Mouse (Mus musculus) liver, embryonic 15.5 days (tissue): ENCODE data around the gene Gm49354. TPM values are rescaled to one million over a fixed set of nuclear protein-coding genes. Genes with fewer than 3 reads are reported as not detected.
"Not testable (repeated sequence)": the region's sequence is repeated elsewhere in the genome, so short reads cannot be mapped to it uniquely, and the experiment has no call there.

Experiments used
- ATAC-seq: fragments of 200-750 bp; cut with Nextera tagmentation; 2 replicates; pipeline ENCODE4 v1.8.0; 2017; ENCODE audit warnings: moderate number of reproducible peaks, mild to moderate bottlenecking, moderate library complexity; ENCODE audit not compliant: insufficient read depth
- H3K27ac ChIP-seq: fragments of 300-500 bp; sonication (generic); replicated peaks from 2 replicates; pipeline ENCODE4 v1.5.1; 2015; ENCODE audit warnings: mild to moderate bottlenecking, inconsistent platforms
- H3K27me3 ChIP-seq: fragments of 300-500 bp; sonication (generic); 2 replicates; pipeline ENCODE4 v1.6.1; 2015; ENCODE audit warnings: mild to moderate bottlenecking, inconsistent platforms
- H3K36me3 ChIP-seq: fragments of 300-500 bp; sonication (generic); replicated peaks from 2 replicates; pipeline ENCODE4 v1.6.1; 2015; ENCODE audit warnings: moderate library complexity, mild to moderate bottlenecking, inconsistent platforms
- H3K4me1 ChIP-seq: fragments of 300-500 bp; sonication (generic); replicated peaks from 2 replicates; pipeline ENCODE4 v1.6.1; 2015; ENCODE audit warnings: inconsistent platforms
- H3K4me2 ChIP-seq: fragments of 300-500 bp; sonication (generic); 2 replicates; pipeline ENCODE4 v1.6.1; 2015; ENCODE audit warnings: moderate library complexity, mild to moderate bottlenecking, inconsistent platforms
- H3K4me3 ChIP-seq: fragments of 300-500 bp; sonication (generic); replicated peaks from 2 replicates; pipeline ENCODE4 v1.5.1; 2015; ENCODE audit warnings: mild to moderate bottlenecking, inconsistent platforms
- H3K9ac ChIP-seq: fragments of 300-500 bp; sonication (generic); 2 replicates; pipeline ENCODE4 v1.6.1; 2015; ENCODE audit warnings: moderate library complexity, mild to moderate bottlenecking, inconsistent platforms
- H3K9me3 ChIP-seq: fragments of 300-500 bp; sonication (generic); replicated peaks from 2 replicates; pipeline ENCODE4 v1.6.1; 2016; ENCODE audit warnings: inconsistent platforms
- WGBS: fragments of 180-500 bp; shearing (Covaris S2); methylation state at CpG from one replicate; pipeline ENCODE4 v1.1.7; 2015; ENCODE audit warnings: mixed read lengths; ENCODE audit not compliant: insufficient replicate concordance; 5-methylcytosine and 5-hydroxymethylcytosine counted together
- polyA plus RNA-seq: library from polyadenylated mRNA; unstranded; fragments of >200 nt; fragmentation: Nextera tagmentation; extraction: Ambion mirVana; gene quantifications from 2 replicates; pipeline ENCODE4 v1.2.1, GENCODE M21; 2015

Gm49354 gene
- polyA plus RNA-seq, 1 experiment from 2014 or later: not detected

DNA sequence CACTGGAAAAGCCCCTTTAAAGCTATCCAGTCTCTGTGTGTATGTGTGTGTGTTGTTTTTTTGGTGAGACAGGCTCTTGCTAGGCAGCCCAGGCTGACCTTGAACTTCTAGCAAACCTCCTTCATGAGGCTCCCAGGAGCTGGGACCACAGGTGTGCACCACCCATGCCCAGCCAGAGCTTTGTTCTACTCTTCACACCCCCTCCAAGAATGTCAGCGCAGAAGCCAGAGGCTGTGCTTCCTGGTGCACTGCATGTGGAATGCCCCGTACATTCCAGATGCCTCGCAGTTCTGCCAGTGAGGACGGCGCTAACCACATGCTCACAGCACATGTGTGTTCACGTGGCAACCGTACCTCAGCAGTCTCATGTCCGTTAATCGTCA, 14.4 kb upstream of the Gm49354 start:
- Histone ChIP-seq H3K4me3 (peak overlapping the region; percentile 21), H3K4me1 (peaks cover 76% of the 10 kb centered on the region), H3K36me3 (peaks cover 100% of the 10 kb centered on the region), H3K4me2 (peak overlapping the region; percentile 57), H3K9ac (peak overlapping the region; percentile 55), H3K27ac (peak overlapping the region; percentile 97), H3K9me3 (no peaks in the 10 kb centered on the region), H3K27me3 (no peaks in the 10 kb centered on the region)
- ATAC-seq: no peak
- 89% methylated on average over 9 of the region's 9 CpGs for WGBS

- WGBS: 29% methylated on average over 6 of the region's 6 CpGs
- no peaks in the 10 kb centered on the region for H3K27me3 ChIP-seq
- H3K4me2 ChIP-seq: peak overlapping the region; percentile 57
- H3K36me3 ChIP-seq: peaks cover 100% of the 10 kb centered on the region
- H3K9me3 ChIP-seq: no peaks in the 10 kb centered on the region
- peak overlapping the region; percentile 21 for H3K4me3 ChIP-seq
- peak overlapping the region; percentile 97 for H3K27ac ChIP-seq
- peak overlapping the region; percentile 55 for H3K9ac ChIP-seq
- ATAC-seq: peak; percentile 97
- H3K4me1 ChIP-seq: peaks cover 73% of the 10 kb centered on the region
Observed at GRCm38 (mm10) chr13:59795807-59796465, 13.9 kb upstream of the Gm49354 start.

DNA sequence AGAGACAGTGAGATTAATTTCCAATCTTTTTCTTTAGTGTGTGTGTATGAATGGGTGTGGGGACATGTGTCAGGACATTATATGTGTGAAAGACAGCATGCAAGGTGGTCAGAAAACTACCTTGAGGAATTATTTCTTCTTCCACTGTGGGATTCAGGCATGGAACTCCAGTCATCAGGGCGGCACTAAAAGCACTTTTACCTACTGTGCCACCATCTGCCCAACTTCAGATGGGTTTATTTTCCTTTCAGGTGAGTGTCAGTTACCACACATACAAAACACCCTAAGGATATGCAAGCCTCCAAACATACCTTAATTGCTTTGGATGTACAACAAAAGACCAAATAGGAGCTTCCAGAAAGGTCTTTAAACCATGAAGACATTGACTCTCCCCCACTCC, 12.7 kb upstream of the Gm49354 start:
- no peak overlapping the region for H3K4me3 ChIP-seq
- H3K36me3 ChIP-seq: peaks cover 100% of the 10 kb centered on the region
- peaks cover 63% of the 10 kb centered on the region for H3K4me1 ChIP-seq
- H3K27ac ChIP-seq: peak overlapping the region; percentile 97
- 80% methylated on average over 1 of the region's 1 CpGs for WGBS
- H3K4me2 ChIP-seq: no peak overlapping the region
- peak overlapping the region; percentile 55 for H3K9ac ChIP-seq
- ATAC-seq: no peak
- H3K27me3 ChIP-seq: no peaks in the 10 kb centered on the region
- H3K9me3 ChIP-seq: no peaks in the 10 kb centered on the region

DNA sequence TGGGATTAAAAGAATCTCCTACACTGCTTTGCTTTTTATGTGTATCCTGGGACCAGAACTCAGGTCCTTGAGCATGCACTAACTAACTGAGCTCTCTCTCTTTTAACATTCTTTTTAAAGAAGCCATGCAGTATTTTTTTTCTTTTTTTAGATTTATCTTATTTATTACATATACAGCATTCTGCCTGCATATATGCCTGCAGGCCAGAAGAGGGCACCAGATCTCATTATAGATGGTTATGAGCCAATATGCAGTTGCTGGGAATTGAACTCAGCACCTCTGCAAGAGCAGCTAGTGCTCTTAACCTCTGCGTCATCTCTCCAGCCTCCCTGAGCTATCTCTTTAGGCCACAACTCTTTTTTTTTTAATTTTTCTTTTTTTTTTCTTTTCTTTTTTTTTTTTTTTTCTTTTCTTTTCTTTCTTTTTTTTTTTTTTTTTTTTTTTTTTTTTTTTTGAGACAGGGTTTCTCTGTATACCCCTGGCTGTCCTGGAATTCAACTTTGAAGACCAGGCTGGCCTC, 2.2 kb downstream of the Gm49354 start:
- ATAC-seq: not testable (repeated sequence)
- peaks cover 13% of the 10 kb centered on the region; the same call in 1 of the 2 replicates for H3K4me1 ChIP-seq
- WGBS: 95% methylated on average over 1 of the region's 1 CpGs

GRCm38 (mm10) chr13:59779213-59779612, 2.8 kb downstream of the Gm49354 start:
- Histone ChIP-seq H3K36me3 (peaks cover 98% of the 10 kb centered on the region), H3K9ac (no peak overlapping the region), H3K27ac (no peak overlapping the region), H3K4me3 (no peak overlapping the region), H3K4me2 (no peak overlapping the region), H3K27me3 (no peaks in the 10 kb centered on the region), H3K4me1 (peaks cover 16% of the 10 kb centered on the region; the same call in 1 of the 2 replicates), H3K9me3 (no peaks in the 10 kb centered on the region)
- no peak; the same call in 1 of the 2 replicates for ATAC-seq
- WGBS: 79% methylated on average over 4 of the region's 4 CpGs

More for the DNA sequence above, 2.2 kb downstream of the Gm49354 start:
- not testable (repeated sequence) for H3K4me3 ChIP-seq, H3K27me3 ChIP-seq, H3K9ac ChIP-seq, H3K4me2 ChIP-seq, H3K9me3 ChIP-seq, H3K27ac ChIP-seq
- peaks cover 100% of the 10 kb centered on the region for H3K36me3 ChIP-seq

- no peak for ATAC-seq
- H3K27me3 ChIP-seq: no peaks in the 10 kb centered on the region
Observed at GRCm38 (mm10) chr13:59775168-59775567, 6.9 kb downstream of the Gm49354 start.

DNA sequence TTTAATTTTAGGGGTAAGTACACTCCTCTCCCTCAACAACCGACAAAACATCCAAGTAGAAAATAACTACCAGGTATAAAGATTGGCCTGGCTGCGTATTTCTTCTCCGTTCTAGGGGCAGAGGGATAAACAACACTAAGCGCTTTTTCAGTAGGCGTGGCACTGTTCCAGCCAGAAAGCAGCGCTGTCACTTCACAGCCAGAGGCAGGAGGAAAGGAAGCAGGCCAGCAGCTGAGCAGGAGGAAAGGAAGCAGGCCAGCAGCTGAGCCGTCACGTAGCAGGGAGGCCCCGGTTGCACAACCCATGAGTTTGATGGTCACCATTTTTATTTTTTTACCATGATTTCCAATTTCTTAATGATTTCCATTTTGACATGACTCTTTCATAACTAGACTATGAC, 10.8 kb downstream of the Gm49354 start:
- H3K27ac ChIP-seq: peak overlapping the region; percentile 100
- H3K36me3 ChIP-seq: peaks cover 71% of the 10 kb centered on the region
- peak; percentile 37 for ATAC-seq
- peaks cover 71% of the 10 kb centered on the region for H3K4me1 ChIP-seq
- H3K9ac ChIP-seq: peak overlapping the region; percentile 84
- H3K4me3 ChIP-seq: peak overlapping the region; percentile 86
- H3K4me2 ChIP-seq: peak overlapping the region; percentile 89
- 6% methylated on average over 9 of the region's 9 CpGs for WGBS
- no peaks in the 10 kb centered on the region for H3K27me3 ChIP-seq
- no peaks in the 10 kb centered on the region for H3K9me3 ChIP-seq

More at GRCm38 (mm10) chr13:59775168-59775567, 6.9 kb downstream of the Gm49354 start:
- WGBS: 78% methylated on average over 3 of the region's 3 CpGs
- Histone ChIP-seq H3K27ac (peak overlapping the region; percentile 26; the same call in 1 of the 2 replicates), H3K36me3 (peaks cover 86% of the 10 kb centered on the region), H3K4me1 (peaks cover 52% of the 10 kb centered on the region), H3K4me3 (no peak overlapping the region), H3K9ac (no peak overlapping the region), H3K9me3 (no peaks in the 10 kb centered on the region), H3K4me2 (no peak overlapping the region)

DNA sequence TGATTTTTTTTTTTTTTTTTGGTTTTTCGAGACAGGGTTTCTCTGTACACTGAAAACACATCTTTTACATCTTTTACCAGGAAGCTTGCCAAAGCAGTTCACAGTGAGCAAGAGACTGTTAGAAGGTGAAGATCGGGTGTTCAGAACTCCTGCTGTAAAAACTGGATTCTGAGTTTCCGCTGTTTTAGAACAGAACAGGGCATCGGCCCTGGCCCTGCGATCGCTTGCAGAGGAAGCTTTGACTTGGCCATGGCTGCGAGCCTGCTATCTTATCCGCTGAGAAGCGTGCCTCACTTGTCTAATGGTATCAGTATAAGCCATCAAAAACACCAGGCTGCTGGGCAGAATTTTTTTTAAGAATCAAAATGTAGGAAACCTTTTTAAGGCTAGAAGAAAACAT, 11.2 kb downstream of the Gm49354 start:
- Histone ChIP-seq H3K27me3 (no peaks in the 10 kb centered on the region), H3K9me3 (no peaks in the 10 kb centered on the region), H3K4me3 (peak overlapping the region; percentile 86), H3K9ac (peak overlapping the region; percentile 84), H3K4me1 (peaks cover 71% of the 10 kb centered on the region), H3K4me2 (peak overlapping the region; percentile 89), H3K27ac (peak overlapping the region; percentile 100), H3K36me3 (peaks cover 71% of the 10 kb centered on the region)
- 10% methylated on average over 9 of the region's 9 CpGs for WGBS
- peak; percentile 20; the same call in 1 of the 2 replicates for ATAC-seq

- Histone ChIP-seq H3K9ac (peak overlapping the region; percentile 84), H3K27me3 (no peaks in the 10 kb centered on the region), H3K27ac (peak overlapping the region; percentile 100), H3K9me3 (no peaks in the 10 kb centered on the region), H3K36me3 (peaks cover 69% of the 10 kb centered on the region), H3K4me2 (peak overlapping the region; percentile 89), H3K4me1 (peaks cover 74% of the 10 kb centered on the region), H3K4me3 (peak overlapping the region; percentile 86)
- under 1% methylated on average over 28 of the region's 28 CpGs for WGBS
- ATAC-seq: peak; percentile 83
Observed at GRCm38 (mm10) chr13:59770164-59770562, 11.9 kb downstream of the Gm49354 start.

- Histone ChIP-seq H3K4me3 (peak within 1 kb of the TSS; percentile 86), H3K4me2 (peak within 1 kb of the TSS; percentile 89), H3K9ac (peak within 1 kb of the TSS; percentile 96), H3K4me1 (peaks cover 71% of the 10 kb centered on the region), H3K9me3 (no peaks in the 10 kb centered on the region), H3K36me3 (peaks cover 66% of the 10 kb centered on the region), H3K27ac (peak within 1 kb of the TSS; percentile 100), H3K27me3 (no peaks in the 10 kb centered on the region)
- ATAC-seq: peak; percentile 93
- WGBS: under 1% methylated on average over 91 of the region's 91 CpGs
Observed at GRCm38 (mm10) chr13:59769296-59770163, 12.5 kb downstream of the Gm49354 start, which contains the start of gene Isca1. Isca1 (minus strand) TSS chr13:59769810.

GRCm38 (mm10) chr13:59768531-59768930, 13.5 kb downstream of the Gm49354 start:
- no peaks in the 10 kb centered on the region for H3K9me3 ChIP-seq
- H3K4me3 ChIP-seq: peak overlapping the region; percentile 86
- 15% methylated on average over 13 of the region's 13 CpGs for WGBS
- H3K36me3 ChIP-seq: peaks cover 65% of the 10 kb centered on the region
- peak overlapping the region; percentile 74 for H3K4me2 ChIP-seq
- ATAC-seq: no peak
- H3K4me1 ChIP-seq: peaks cover 76% of the 10 kb centered on the region
- peak overlapping the region; percentile 100 for H3K27ac ChIP-seq
- H3K27me3 ChIP-seq: no peaks in the 10 kb centered on the region
- peak overlapping the region; percentile 96 for H3K9ac ChIP-seq
